ENCODE assay signal across 20 mouse cellular contexts in genomic region chr16:4544845-4545244, GRCm38 (mm10). TPM values are rescaled to one million over a fixed set of nuclear protein-coding genes. Genes with fewer than 3 reads are reported as not detected.
DNase-seq lines count a peak whose midpoint lies in the region; TF ChIP-seq lines count a peak whose summit lies in the region.
"Had no signal": no experiment of that assay in that cellular context is flagged by ENCODE, and none has a peak within 500 bp of the region (broad histone marks: within the 10 kb centered on the region; RNA-seq: fewer than 3 reads in every experiment).

No protein-coding gene starts in this region.

- TF ChIP-seq EP300 in ES-Bruce4 (IDR thresholded peaks at IDR 0.05; ENCODE audit: insufficient read depth, low read depth, low read length), result no peak

- 0 out of 2 replicates have a peak overlapping the region, but pooled peaks have one; percentile 22 for H3K9ac ChIP-seq in ES-Bruce4 (ENCODE audit: low read depth, poor library complexity, severe bottlenecking)
- H3K9ac ChIP-seq: embryonic facial prominence, embryonic 12.5 days; forebrain, embryonic 13.5 days; forebrain, embryonic 15.5 days; forebrain, postnatal 0 days had no signal

- no peak overlapping the region for H3K27ac ChIP-seq in heart, embryonic 10.5 days
- no peak overlapping the region for H3K27ac ChIP-seq in ES-Bruce4 (ENCODE audit: insufficient read depth, low read length)
- H3K27ac ChIP-seq: embryonic facial prominence, embryonic 10.5 days; embryonic facial prominence, embryonic 12.5 days; forebrain, embryonic 13.5 days; forebrain, embryonic 15.5 days had no signal

- no peaks in the 10 kb centered on the region for H3K27me3 ChIP-seq in heart, embryonic 10.5 days (ENCODE audit: insufficient read depth, poor library complexity, severe bottlenecking)
- no peaks in the 10 kb centered on the region for H3K27me3 ChIP-seq in ES-Bruce4 (ENCODE audit: control insufficient read depth, insufficient read depth, low read length, poor library complexity, severe bottlenecking)
- H3K27me3 ChIP-seq: embryonic facial prominence, embryonic 12.5 days; forebrain, embryonic 13.5 days; forebrain, embryonic 15.5 days; Patski had no signal

- peak; percentile 64 for DNase-seq in heart, embryonic 10.5 days (ENCODE audit: low spot score)
- no peak for DNase-seq in heart, adult 18-20 months
- peak; percentile 51 for DNase-seq in testis, postnatal 10 days (ENCODE audit: low spot score)
- no peak for DNase-seq in testis, postnatal 14 days (ENCODE audit: low spot score)
- no peak for DNase-seq in Muller cell, postnatal 12 days (ENCODE audit: inconsistent ontology term)
- DNase-seq: adrenal gland, adult 8-10 months; adrenal gland, postnatal 14 days; adrenal gland, postnatal 36 days; cerebellum, adult 11-12 months; cerebellum, adult 2 months; cerebellum, adult 9-10 months; cerebellum, postnatal 10 days; cerebellum, postnatal 25 days; forebrain, postnatal 0 days had no signal

- H3K9me3 ChIP-seq in heart, embryonic 10.5 days, result no peaks in the 10 kb centered on the region
- no peaks in the 10 kb centered on the region for H3K9me3 ChIP-seq in ES-Bruce4 (replicated peaks; ENCODE audit: control insufficient read depth, insufficient read depth, low read length, poor library complexity, severe bottlenecking)
- H3K9me3 ChIP-seq: embryonic facial prominence, embryonic 12.5 days; forebrain, embryonic 13.5 days; forebrain, embryonic 15.5 days had no signal

- 57% methylated on average over 9 of the region's 9 CpGs for WGBS in heart, embryonic 10.5 days

- TF ChIP-seq CTCF in ES-Bruce4 (IDR thresholded peaks at IDR 0.05; ENCODE audit: low read depth, low read length), result no peak

- peaks cover 49% of the 10 kb centered on the region for H3K36me3 ChIP-seq in heart, embryonic 10.5 days
- H3K36me3 ChIP-seq in ES-Bruce4 (ENCODE audit: control insufficient read depth, insufficient read depth, low read length, poor library complexity, severe bottlenecking), result peaks cover 26% of the 10 kb centered on the region

- peaks cover 6% of the 10 kb centered on the region; the same call in 1 of the 2 replicates for H3K4me1 ChIP-seq in heart, embryonic 10.5 days
- H3K4me1 ChIP-seq in ES-Bruce4 (ENCODE audit: control insufficient read depth, insufficient read depth, low read length), result no peaks in the 10 kb centered on the region
- H3K4me1 ChIP-seq: forebrain, embryonic 13.5 days had no signal

- TF ChIP-seq POLR2A in ES-Bruce4 (IDR thresholded peaks at IDR 0.05; ENCODE audit: insufficient read depth, low read length), result no peak

- no peak overlapping the region for H3K4me3 ChIP-seq in heart, embryonic 10.5 days
- H3K4me3 ChIP-seq in ES-Bruce4 (ENCODE audit: low read depth, low read length), result no peak overlapping the region
- H3K4me3 ChIP-seq: embryonic facial prominence, embryonic 10.5 days; embryonic facial prominence, embryonic 12.5 days; forebrain, embryonic 13.5 days; forebrain, embryonic 15.5 days had no signal

RNA-seq across cellular contexts. Expression of gene Srl, which starts 3.2 kb away (rescaled TPM):
- polyA plus RNA-seq in heart, embryonic 10.5 days (2016; fragmentation: Nextera tagmentation; extraction: Ambion mirVana), result 87.3 and 201 TPM in 2 replicates
- 100 to 1,000 TPM; 782 to 831 TPM for total RNA-seq in heart, adult 18-20 months (2021)
- 30.0 and 33.6 TPM in 2 replicates for polyA plus RNA-seq in ES-Bruce4 (2011; ENCODE audit: insufficient read depth, insufficient read length, low read depth, missing spikeins)

RNA-seq across cellular contexts. Expression of gene Tfap4, which starts 14.8 kb away (rescaled TPM):
- 9.5 and 17.5 TPM in 2 replicates for polyA plus RNA-seq in heart, embryonic 10.5 days (2016; fragmentation: Nextera tagmentation; extraction: Ambion mirVana)
- 1 to 10 TPM; 2.1 to 2.6 TPM for total RNA-seq in heart, adult 18-20 months (2021)
- polyA plus RNA-seq in ES-Bruce4 (2011; ENCODE audit: insufficient read depth, insufficient read length, low read depth, missing spikeins), result 19.3 and 21.2 TPM in 2 replicates

RNA-seq across cellular contexts. Expression of gene Glis2, which starts 49.7 kb away (rescaled TPM):
- 13.9 and 20.7 TPM in 2 replicates for polyA plus RNA-seq in heart, embryonic 10.5 days (2016; fragmentation: Nextera tagmentation; extraction: Ambion mirVana)
- 1 to 10 TPM; 6.2 to 8.5 TPM for total RNA-seq in heart, adult 18-20 months (2021)
- polyA plus RNA-seq in ES-Bruce4 (2011; ENCODE audit: insufficient read depth, insufficient read length, low read depth, missing spikeins), result 31.2 and 34.8 TPM in 2 replicates

Comparison
In these comparisons a context has a peak if more than half of its experiments do, and no peak if none do; other contexts are left out.
1. DNase-seq: peak in heart, embryonic 10.5 days (single experiment) and testis, postnatal 10 days (single experiment); none in heart, adult 18-20 months (0 of 2), testis, postnatal 14 days (single experiment) and Muller cell, postnatal 12 days (single experiment).